Mouse (Mus musculus) hindbrain, embryonic 10.5 days (tissue): ENCODE data around the gene Scgb1c1. TPM values are rescaled to one million over a fixed set of nuclear protein-coding genes. Genes with fewer than 3 reads are reported as not detected.

Experiments used
- DNase-seq: peaks from one replicate; pipeline ENCODE4 v3.0.0-alpha.2; 2017; ENCODE audit warnings: low spot score
- H3K27ac ChIP-seq: fragments of 300-500 bp; sonication (generic); 2 replicates; pipeline ENCODE4 v1.5.1; 2016; ENCODE audit warnings: mild to moderate bottlenecking, moderate library complexity
- H3K27me3 ChIP-seq: fragments of 300-500 bp; sonication (generic); 2 replicates; pipeline ENCODE4 v1.6.1; 2016; ENCODE audit warnings: mild to moderate bottlenecking; ENCODE audit not compliant: poor library complexity, insufficient read depth, severe bottlenecking
- H3K36me3 ChIP-seq: fragments of 300-500 bp; sonication (generic); 2 replicates; pipeline ENCODE4 v1.6.1; 2016; ENCODE audit warnings: mild to moderate bottlenecking, moderate library complexity
- H3K4me1 ChIP-seq: fragments of 300-500 bp; sonication (generic); replicated peaks from 2 replicates; pipeline ENCODE4 v1.6.1; 2016; ENCODE audit warnings: mild to moderate bottlenecking
- H3K4me3 ChIP-seq: fragments of 300-500 bp; sonication (generic); 2 replicates; pipeline ENCODE4 v1.5.1; 2016; ENCODE audit warnings: mild to moderate bottlenecking, moderate library complexity
- H3K9me3 ChIP-seq: fragments of 300-500 bp; sonication (generic); 2 replicates; pipeline ENCODE4 v1.6.1; 2016; ENCODE audit warnings: mild to moderate bottlenecking, moderate library complexity
- WGBS: fragments of 180-500 bp; shearing (Covaris S2); methylation state at CpG from one replicate; pipeline ENCODE4 v1.1.7; 2016; 5-methylcytosine and 5-hydroxymethylcytosine counted together
- polyA plus RNA-seq: library from polyadenylated mRNA; unstranded; fragments of >200 nt; fragmentation: Nextera tagmentation; extraction: Ambion mirVana; gene quantifications from 2 replicates; pipeline ENCODE4 v1.2.1, GENCODE M21; 2016

Gene Scgb1c1
- polyA plus RNA-seq, 1 experiment from 2014 or later: not detected

DNA sequence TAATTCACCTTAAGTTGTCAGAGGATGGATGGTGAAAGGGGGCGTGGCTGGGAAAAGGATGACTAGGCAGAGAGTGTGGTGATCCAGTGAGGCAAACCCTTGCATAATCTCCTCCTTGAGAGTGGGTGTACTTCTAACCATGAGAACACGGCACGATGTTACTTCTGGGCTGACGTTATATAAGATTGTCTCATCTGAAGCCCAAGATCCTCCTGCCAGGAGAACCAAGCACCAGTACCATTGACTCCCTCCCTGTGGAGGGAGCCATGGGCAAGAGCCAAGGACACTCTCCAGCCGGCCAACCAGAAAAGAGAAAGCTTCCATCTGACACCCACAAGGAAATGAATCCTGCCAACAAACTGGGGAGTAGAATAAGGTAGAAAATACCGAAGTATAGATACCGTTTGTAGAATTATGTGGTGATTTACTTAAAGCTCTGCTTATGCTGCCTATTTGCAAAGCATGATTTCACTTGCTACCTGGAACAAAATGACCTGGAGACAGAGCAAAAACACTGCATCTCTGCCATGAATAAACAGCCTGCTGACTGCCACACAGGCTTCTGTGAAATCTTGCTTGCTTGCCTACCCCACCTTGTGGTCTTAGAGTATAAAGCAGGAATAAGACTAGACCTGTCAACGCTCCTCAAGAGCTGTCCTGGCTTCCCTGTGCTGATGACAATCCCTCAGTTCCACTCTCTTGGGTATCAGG lies 17.0 kb upstream of the Scgb1c1 start:
- no peak overlapping the region for H3K4me3 ChIP-seq
- H3K4me1 ChIP-seq: no peaks in the 10 kb centered on the region
- 0 out of 2 replicates have a peak, but pooled peaks cover 2% of the 10 kb centered on the region for H3K27me3 ChIP-seq
- 39% methylated on average over 8 of the region's 8 CpGs for WGBS
- DNase-seq: no peak
- H3K36me3 ChIP-seq: no peaks in the 10 kb centered on the region
- H3K27ac ChIP-seq: no peak overlapping the region
- no peaks in the 10 kb centered on the region for H3K9me3 ChIP-seq

- Histone ChIP-seq H3K36me3 (no peaks in the 10 kb centered on the region), H3K4me3 (no peak overlapping the region), H3K27ac (no peak overlapping the region), H3K9me3 (no peaks in the 10 kb centered on the region), H3K4me1 (0 out of 2 replicates have a peak, but pooled peaks cover 4% of the 10 kb centered on the region), H3K27me3 (0 out of 2 replicates have a peak, but pooled peaks cover 8% of the 10 kb centered on the region)
- no peak for DNase-seq
- 74% methylated on average over 6 of the region's 6 CpGs for WGBS
These were observed 13.9 kb upstream of the Scgb1c1 start for GRCm38 (mm10) chr7:140831447-140831846.

GRCm38 (mm10) chr7:140833341-140833740 lies 12.0 kb upstream of the Scgb1c1 start:
- Histone ChIP-seq H3K27ac (no peak overlapping the region), H3K36me3 (no peaks in the 10 kb centered on the region), H3K4me1 (0 out of 2 replicates have a peak, but pooled peaks cover 4% of the 10 kb centered on the region), H3K4me3 (no peak overlapping the region), H3K9me3 (no peaks in the 10 kb centered on the region), H3K27me3 (0 out of 2 replicates have a peak, but pooled peaks cover 7% of the 10 kb centered on the region)
- 86% methylated on average over 4 of the region's 4 CpGs for WGBS
- DNase-seq: no peak

DNA sequence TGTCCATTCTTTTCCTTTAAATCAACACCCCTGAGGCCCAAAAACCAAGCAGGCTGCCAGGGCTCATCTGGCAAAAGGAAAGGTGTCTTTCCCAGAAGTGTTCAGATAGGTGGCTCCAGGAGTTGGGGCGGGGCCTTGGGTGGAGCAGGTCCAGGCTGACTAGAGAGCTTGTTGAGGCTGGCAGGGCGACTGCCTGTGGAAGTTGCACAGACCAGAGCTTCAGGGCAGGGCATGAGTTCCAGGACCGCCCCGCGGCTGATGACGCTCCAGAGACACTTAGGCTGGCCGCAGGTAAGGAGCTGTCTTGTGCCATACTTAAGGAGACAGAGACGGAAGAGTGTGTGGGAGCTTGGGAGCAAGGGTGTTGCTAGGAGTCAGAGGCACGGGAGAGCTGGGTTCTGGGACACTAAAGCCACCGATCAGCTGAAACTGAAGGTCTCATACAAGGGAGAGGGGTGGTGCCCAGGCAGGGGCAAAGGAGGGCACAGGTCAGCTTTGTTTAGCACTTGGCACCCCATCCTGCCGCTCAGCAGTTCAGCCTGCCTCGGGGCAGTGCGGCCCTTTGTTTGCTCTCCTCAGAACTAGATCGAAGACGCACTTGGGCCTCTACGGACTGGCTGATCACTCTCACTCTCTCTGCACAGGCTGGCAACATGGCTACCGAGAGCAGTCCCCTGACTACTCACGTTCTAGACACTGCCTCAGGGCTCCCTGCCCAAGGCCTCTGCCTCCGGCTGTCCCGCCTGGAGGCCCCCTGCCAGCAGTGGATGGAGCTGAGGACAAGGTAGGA lies 10.2 kb upstream of the Scgb1c1 start, which contains the start of gene Urah:
TSS of gene Urah (plus strand) at position 51 of the 790 bp plus-strand sequence.
- 49% methylated on average over 20 of the region's 20 CpGs for WGBS
- Histone ChIP-seq H3K9me3 (no peaks in the 10 kb centered on the region), H3K4me3 (no peak within 1 kb of the TSS), H3K27ac (0 out of 2 replicates have a peak within 1 kb of the TSS, but pooled peaks have one; percentile 36), H3K27me3 (peaks cover 16% of the 10 kb centered on the region; the same call in 1 of the 2 replicates), H3K36me3 (no peaks in the 10 kb centered on the region), H3K4me1 (0 out of 2 replicates have a peak, but pooled peaks cover 4% of the 10 kb centered on the region)
- no peak for DNase-seq

DNA sequence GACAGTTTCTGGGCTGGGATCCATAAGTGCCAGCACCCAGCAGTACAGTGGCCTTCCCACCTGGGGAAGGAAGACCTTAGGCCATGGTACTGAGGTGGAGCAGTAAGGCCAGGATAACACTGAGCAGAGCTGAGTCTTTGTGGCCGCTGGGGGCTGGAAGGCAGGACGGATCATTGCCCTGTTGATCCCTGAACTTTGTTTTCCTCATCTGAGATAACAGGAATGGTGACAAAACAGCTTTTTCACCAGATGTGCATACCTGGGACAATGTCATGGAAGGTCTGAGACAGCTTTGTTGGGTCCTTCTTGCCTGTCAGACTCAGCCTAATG lies 9.6 kb upstream of the Scgb1c1 start:
- no peak overlapping the region for H3K4me3 ChIP-seq
- no peaks in the 10 kb centered on the region for H3K9me3 ChIP-seq
- peaks cover 21% of the 10 kb centered on the region for H3K27me3 ChIP-seq
- H3K36me3 ChIP-seq: no peaks in the 10 kb centered on the region
- WGBS: 76% methylated on average over 2 of the region's 2 CpGs
- H3K4me1 ChIP-seq: 0 out of 2 replicates have a peak, but pooled peaks cover 4% of the 10 kb centered on the region
- H3K27ac ChIP-seq: 0 out of 2 replicates have a peak overlapping the region, but pooled peaks have one; percentile 36
- DNase-seq: no peak

- H3K27ac ChIP-seq: no peak overlapping the region
- WGBS: 88% methylated on average over 9 of the region's 9 CpGs
- peaks cover 4% of the 10 kb centered on the region; the same call in 1 of the 2 replicates for H3K4me1 ChIP-seq
- no peak for DNase-seq
- H3K4me3 ChIP-seq: no peak overlapping the region
- H3K36me3 ChIP-seq: no peaks in the 10 kb centered on the region
- H3K9me3 ChIP-seq: no peaks in the 10 kb centered on the region
- peaks cover 29% of the 10 kb centered on the region for H3K27me3 ChIP-seq
These were observed 8.9 kb upstream of the Scgb1c1 start for GRCm38 (mm10) chr7:140836243-140837115.

GRCm38 (mm10) chr7:140839556-140839955 lies 5.8 kb upstream of the Scgb1c1 start:
- Histone ChIP-seq H3K27me3 (peaks cover 57% of the 10 kb centered on the region), H3K27ac (no peak overlapping the region), H3K36me3 (no peaks in the 10 kb centered on the region), H3K4me1 (peaks cover 4% of the 10 kb centered on the region; the same call in 1 of the 2 replicates), H3K4me3 (no peak overlapping the region), H3K9me3 (no peaks in the 10 kb centered on the region)
- WGBS: 70% methylated on average over 5 of the region's 5 CpGs
- no peak for DNase-seq

DNA sequence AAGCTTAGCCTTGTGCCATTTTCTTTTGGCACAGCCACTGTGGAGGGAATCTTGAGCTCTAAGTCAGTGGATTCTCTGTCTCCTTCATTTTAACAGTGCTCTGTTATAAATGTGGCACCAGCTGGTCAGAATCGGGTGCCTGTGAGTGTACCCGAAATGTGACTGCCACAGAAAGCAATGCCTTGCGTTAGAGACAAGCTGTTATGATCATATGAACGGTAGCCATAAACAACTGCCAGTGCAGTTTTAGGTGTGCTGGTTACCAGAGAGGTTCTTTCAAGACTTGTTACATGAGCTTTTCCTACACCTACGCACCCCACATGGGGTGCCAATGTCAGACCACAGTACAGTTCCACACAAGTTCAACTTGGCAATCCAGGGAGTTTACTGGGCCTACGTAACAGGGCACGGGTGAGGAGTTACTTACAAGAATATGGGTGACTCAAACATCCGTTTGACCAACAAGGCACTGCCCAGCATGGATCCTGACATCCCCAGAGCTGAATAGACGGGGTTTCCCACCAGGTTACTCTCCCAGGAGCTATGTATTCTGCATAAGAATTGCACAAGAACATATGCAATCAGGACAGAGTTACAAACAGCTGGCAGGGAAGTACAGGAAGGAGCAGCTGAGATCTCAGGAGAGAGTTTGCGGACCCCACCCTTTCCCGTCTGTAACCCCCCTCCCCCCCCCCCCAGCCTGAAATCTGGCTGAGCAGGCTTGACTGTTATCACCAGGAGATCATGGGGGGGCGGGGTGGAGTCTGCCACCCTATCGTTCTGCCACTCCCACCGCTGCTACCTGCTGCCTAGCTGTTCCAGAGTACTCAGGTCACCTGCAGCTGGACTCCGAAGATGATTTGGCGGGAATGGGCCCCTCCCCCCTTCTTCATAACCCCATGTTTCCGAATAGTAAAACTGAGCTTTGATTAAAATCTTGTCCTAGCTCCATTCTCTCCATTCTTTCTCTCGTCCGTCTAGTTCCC lies 4.3 kb upstream of the Scgb1c1 start:
- DNase-seq: no peak
- peaks cover 3% of the 10 kb centered on the region; the same call in 1 of the 2 replicates for H3K4me1 ChIP-seq
- H3K36me3 ChIP-seq: no peaks in the 10 kb centered on the region
- no peak overlapping the region for H3K27ac ChIP-seq
- peaks cover 50% of the 10 kb centered on the region for H3K27me3 ChIP-seq
- H3K4me3 ChIP-seq: no peak overlapping the region
- 38% methylated on average over 19 of the region's 19 CpGs for WGBS
- no peaks in the 10 kb centered on the region for H3K9me3 ChIP-seq

- Histone ChIP-seq H3K27ac (no peak overlapping the region), H3K27me3 (peaks cover 50% of the 10 kb centered on the region), H3K4me1 (peaks cover 3% of the 10 kb centered on the region; the same call in 1 of the 2 replicates), H3K9me3 (no peaks in the 10 kb centered on the region), H3K36me3 (no peaks in the 10 kb centered on the region), H3K4me3 (no peak overlapping the region)
- DNase-seq: no peak
- 79% methylated on average over 7 of the region's 7 CpGs for WGBS
These were observed 1.5 kb upstream of the Scgb1c1 start for GRCm38 (mm10) chr7:140843806-140844205.

DNA sequence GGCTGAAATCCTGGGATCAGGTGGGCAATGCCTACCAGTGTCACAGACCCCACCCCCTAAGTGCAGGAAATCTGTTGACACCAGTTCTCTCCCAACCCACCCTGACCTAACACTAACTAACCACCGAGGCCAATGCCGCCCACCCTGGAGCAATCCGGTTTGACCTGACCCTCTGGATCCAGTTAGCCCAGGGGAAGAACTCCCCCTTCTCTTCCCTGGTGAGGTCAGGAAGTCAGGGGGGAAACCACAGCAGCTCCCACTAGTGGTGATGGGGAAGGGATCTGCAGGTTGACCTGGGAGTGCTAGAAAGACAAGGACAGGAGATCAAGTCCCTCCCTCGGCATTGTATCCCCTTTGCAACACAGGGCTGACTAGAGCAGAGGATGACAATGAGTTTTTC lies 336 bp downstream of the Scgb1c1 start:
- Histone ChIP-seq H3K36me3 (no peaks in the 10 kb centered on the region), H3K27ac (no peak overlapping the region), H3K27me3 (peaks cover 36% of the 10 kb centered on the region), H3K4me1 (peaks cover 3% of the 10 kb centered on the region; the same call in 1 of the 2 replicates), H3K9me3 (no peaks in the 10 kb centered on the region), H3K4me3 (no peak overlapping the region)
- WGBS: 68% methylated on average over 4 of the region's 4 CpGs
- no peak for DNase-seq

DNA sequence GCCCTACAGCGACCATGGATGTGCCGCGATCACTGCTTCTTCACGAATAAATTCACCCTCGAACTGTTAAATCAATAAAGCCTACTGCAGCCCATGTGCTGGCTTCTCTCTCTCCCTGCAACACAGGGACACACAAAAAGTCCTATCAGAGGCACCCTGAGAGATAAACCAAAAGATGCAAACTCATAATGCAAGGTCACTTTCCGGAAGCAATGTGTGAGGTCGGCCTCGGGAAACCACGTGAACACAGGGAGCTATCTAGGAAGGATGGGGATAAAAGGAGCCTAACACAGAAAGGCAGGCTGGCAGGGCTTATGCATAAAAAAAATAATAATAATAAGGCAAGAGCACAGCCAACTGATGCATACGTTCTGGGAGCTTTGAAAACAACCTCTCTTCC lies 1.3 kb downstream of the Scgb1c1 start:
- Histone ChIP-seq H3K4me3 (no peak overlapping the region), H3K9me3 (no peaks in the 10 kb centered on the region), H3K27ac (no peak overlapping the region), H3K27me3 (peaks cover 26% of the 10 kb centered on the region), H3K36me3 (peaks cover 5% of the 10 kb centered on the region), H3K4me1 (peaks cover 3% of the 10 kb centered on the region; the same call in 1 of the 2 replicates)
- WGBS: 91% methylated on average over 10 of the region's 10 CpGs
- DNase-seq: no peak
